Mouse (Mus musculus) c-Kit-negative CD71-positive TER-119-positive erythroid progenitor cells, embryonic 14.5 days (primary cell): Measurements from ENCODE around the gene Xlr4a.
"Not testable (repeated sequence)": the region's sequence is repeated elsewhere in the genome, so short reads cannot be mapped to it uniquely, and the experiment has no call there.

ENCODE experiments used
- DNase-seq: peaks from one replicate; pipeline ENCODE4 v3.0.0-alpha.2; 2013; ENCODE audit warnings: low read depth, low spot score

Xlr4a gene

DNA sequence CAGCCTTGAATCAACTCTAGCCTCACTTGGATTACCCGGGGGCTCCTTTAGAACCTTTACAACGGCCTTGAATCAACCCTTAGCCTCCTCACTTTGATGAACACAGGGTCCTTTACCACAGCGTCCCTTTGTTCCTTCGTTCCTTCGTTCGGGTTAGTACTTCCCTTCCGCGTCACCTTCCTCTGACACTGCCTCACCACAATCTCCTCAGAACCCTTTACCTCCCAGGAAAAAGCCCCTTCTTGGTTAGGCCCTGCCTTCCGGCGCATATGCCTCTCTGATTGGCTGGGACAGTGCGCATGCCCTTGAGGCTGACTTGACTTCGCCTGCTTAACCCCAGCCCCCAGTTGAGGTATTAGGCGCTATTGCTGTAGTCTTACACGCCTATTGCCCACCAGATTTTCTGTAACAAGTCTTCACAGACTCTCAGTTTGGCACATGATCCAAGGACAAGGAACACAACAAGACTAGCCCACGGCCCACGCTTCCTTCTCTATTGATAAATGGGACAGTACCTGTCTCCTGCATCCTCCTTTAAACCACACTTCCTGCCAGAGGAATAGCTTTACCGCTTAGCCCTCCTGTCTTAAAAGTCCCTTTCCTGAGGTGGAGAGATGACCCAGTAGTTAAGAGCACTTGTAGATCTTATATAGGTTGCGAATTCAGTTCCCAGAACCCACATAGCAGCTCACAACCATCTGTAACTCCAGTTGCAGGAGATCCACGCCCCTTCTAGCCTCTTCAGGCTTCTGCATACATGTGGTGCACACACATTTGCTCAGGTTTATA is at the start of gene Xlr4a:
Xlr4a (minus strand) TSS at position 212 of the 789 bp plus-strand sequence.
- not testable (repeated sequence) for DNase-seq

DNA sequence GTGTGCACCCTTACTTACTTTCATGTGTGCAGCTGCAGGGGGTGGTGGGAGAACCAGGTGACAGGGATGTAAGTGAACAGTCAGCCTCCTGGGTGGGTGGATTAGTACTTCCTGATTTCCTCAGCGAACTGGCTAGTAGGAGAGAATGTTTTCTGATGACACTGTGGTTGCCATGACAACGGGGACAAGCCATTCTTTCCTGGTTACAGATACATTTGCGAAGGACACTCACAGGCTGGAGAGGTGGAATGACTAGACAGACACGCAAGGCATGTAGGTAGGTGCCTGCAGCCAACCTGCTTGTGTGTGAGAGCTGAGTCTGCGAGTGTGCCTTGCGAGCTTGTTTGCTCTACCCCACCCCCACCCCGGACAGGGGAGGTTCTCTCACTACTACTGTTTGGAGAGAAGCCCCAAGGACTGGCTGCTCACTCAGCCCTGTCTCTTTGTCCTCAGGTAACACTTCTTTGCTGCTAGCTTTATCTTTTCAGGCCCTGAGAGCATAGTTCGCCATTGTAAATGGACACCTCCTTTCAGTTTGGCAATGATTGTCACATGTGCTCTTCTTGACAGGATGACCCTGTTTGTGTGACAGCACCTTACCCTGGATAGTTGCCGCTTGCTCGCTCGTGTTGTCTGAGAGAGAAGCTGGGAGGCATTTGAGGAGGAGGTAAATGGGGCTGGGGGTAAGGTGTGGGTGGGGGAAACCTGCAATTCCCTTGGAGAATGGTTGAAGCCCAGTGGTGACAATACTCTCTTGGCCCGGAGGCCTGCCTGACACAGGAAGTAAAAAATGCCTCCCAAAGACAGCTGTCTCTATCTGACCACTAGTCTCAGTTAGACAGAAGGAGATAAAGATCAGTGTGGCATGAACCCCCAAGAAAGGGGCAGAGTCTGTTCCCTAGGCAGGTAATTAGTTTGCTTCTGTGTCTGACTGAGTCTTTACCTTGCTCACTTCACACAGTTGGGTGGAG is 40.9 kb upstream of the Xlr4a start:
- not testable (repeated sequence) for DNase-seq

DNA sequence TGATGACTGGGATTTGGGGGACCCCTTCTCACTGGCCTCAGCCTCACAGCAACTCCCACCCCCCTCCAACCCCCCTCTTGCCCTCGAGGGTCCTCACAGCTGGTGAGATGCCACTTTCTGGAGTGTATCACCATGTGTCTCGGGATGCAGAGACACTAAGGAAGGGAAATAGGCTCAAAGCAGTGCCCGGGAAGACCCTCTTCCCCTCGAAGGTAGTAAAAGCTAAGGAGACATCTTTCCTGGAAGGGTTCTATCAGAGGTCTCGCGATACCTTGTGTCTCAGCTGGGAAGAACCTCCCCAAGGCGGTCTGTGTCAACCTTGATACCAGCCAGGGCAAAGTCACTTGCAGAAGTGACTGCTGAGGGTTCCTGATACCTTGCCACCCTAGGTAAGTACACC is 34.5 kb upstream of the Xlr4a start, which contains the start of gene Gm14685:
Gm14685 (plus strand) TSS at position 301 of the 400 bp plus-strand sequence.
- DNase-seq: not testable (repeated sequence)

DNA sequence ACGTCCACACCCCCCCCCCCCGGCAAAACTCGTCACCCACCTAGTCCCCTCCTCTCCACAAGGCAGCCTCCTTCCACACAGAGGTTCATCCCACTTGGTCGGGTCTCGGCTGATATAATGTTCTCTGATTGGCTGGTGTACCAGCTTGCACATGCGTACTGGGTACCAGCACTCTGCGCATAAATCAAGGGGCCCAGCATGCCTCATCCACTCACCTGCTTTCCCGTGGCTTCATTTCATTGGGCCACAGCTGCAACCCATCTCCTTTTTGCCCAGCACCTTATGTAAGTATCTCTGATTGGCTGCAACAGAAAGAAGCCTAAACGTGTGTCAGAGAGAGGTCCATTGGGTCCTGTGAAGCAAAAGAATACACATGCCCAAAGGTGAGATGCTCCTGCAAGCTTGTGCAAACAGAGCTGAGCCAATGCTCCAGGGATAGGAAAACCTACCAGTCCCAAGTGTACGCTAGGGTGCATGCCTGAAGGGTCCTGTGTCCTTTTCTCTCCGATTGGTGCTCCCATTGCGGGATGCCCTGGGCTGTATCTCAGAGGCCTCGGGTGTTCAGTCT is 14.7 kb upstream of the Xlr4a start, which contains the start of gene Xlr3a:
Xlr3a (minus strand) TSS at position 155 of the 568 bp plus-strand sequence.
- not testable (repeated sequence) for DNase-seq

DNA sequence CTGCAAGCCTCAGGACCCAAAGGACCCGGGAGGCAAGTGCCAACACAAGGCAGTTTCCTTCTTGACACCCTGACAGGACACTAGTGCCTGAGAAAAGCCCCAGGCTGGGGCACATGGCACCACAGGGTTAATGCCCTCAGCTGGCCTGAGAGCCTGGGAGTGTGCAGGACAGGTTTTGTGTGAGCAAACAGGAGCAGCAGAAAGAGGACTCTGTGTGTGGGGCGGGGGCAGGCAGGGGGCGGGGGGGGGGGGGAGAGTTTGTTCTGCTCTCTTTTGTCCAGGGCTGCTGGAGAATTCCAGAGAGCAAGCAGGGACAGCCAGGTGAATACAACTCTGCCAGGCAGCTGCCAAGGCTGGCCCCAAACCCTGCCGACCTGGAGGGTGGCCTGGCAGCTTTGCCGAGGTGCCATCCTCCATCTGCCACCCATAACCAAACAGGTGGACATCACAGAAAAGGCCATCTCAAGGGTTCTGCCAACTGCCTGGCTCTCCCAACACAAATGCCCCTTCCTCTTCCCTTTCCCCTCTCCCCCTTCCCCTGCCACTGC is 15.4 kb downstream of the Xlr4a start:
- DNase-seq: not testable (repeated sequence)

DNA sequence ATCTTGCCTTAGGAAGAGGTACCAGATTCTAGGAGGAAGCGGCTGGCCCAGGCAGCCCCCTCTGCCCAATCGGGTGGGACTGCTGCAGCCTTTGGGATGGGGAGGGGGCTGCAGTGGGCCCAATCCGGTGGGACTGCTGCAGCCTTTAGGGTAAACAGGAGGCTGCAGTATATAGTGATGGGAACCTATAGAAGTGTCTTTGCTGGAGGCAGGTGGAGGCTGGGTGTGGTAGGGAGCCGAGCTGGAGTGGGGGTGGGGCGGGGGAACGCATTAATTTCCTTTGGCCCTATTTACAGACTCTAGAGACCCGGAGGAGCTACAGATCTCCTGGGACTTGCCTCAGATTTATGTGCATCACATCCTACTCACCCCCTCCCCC is 17.9 kb downstream of the Xlr4a start, which contains the start of gene Pnma3:
Pnma3 (plus strand) TSS at position 373 of the 379 bp plus-strand sequence.
- DNase-seq: no peak

DNA sequence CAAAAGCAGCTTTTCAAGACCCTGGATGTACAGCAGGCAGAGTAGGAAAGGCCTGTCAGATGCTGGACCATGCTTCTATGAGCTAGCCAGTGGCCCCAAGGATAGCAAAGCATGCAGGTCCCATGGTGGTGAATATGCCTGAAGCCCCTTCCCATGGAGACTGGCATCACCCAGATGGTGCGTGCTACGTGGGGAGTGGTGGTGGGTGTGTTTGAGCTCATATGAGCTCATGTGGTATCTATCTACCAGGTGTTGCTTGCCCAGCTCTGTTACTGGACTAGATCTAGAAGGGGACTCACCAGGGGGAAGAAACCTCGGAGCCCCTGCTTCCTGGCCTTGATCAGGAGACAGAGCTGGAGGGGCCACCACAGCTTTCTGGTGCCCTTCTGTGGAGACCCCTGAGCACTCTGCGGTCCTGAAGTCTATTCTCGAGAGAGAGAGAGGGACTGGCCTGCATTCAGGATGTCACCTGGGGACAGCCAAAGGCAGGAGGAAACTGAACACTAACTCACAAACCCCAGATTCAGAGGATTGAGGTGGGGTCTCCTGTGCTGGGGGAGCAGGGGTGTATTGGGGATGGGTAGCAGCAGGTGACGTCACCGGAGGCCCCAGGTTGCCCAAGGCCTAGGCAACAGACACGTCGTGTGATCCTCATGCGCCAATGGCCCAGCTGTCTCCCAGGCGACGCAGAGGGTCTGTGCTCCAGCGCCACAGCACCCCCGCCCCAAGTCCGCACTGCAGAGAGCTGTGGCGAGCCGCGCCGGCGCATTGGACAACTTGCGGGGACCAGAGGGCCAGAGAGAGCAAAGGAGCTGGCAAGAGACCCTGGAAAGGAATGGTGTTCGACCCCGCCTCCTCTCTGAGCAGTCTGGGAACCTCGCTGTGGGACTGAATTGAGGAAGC is 18.5 kb downstream of the Xlr4a start:
- no peak for DNase-seq

DNA sequence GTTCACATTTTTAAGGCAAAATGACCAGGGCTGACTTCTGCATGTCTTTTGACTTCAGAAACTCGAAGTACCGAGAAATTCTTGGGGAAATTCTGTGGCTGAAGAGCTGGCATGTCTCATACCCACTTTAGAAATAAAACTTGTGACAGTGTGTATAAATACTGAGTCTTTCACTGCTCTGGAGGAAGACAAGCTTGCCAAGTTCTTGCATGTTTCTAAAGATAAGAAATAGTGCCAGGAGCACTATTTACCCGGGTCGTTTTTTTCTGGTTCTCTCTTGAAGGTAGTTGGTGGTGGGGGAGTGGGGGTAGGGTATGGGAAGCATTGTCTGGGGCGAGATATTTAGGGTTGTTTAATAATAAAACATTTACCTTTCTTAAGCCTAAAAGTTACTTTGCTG is 20.0 kb downstream of the Xlr4a start:
- DNase-seq: no peak

DNA sequence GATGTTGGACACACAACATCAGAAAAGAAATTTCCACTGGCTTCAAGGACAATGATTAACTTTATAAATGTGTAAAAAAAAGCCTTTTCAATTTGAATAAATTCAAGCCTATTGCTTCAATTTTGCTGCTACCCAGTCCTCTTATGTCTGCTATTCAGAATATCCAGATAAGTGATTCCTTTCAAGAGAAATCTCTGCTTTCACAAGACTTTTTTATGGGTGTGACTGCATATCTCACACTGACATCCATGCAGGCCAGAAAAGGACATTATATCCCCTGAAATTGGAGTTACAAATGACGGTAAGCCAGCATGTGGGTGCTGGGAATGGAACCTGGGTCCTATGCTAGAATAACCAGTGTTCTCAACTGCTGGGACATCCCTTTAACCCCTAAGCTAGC is 20.8 kb downstream of the Xlr4a start:
- DNase-seq: no peak

DNA sequence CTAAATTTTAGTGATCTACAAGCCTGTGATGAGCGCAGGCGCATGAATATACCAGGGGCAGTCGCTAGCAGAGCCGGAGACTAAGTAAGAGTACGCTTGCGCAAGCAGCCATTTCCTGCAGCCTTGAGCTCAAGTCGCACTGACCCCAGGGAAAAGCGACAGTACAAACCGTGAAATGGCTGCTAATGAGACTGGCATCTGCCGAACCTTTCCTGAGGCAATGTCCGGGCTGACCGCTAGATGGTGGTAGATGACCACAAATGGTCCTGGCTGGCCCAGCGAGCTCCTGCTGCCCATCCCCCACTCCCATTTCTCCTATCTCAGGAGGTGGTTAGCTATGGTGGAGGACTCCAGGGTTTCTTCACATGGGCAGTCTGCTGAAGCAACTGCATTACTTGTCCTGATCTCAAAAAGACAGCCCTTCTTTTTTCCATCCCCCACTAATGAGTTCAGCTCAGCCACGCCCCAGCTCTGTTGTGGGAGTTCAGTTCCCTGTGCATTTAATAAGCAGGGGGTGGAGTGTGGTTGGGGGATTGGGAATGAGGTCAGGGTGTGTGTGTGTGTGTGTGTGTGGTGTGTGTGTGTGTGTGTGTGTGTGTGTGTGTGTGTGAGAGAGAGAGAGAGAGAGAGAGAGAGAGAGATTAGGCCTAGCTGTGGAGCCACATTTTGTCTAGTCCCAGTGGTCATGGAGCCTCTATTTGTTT is 28.3 kb downstream of the Xlr4a start:
- DNase-seq: peak; percentile 43

DNA sequence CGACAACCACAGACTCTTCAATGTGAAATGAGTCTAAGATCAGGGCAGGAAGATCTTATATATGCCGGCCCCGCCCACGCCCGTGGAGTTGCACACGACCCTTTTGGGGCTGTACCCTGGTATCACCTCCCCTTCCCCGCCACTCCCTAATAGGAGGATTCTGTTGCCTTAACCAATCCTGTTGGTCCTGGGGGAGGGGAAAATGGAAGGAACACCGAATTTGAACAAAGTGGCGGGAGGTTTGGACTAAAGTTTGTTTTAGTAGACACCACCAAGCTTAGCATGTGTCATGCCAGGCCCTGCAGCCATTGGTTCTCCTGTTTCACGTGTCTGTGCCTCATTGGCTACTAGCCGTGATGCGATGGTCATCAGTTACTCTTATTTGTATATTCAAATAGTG is 42.6 kb downstream of the Xlr4a start:
- no peak for DNase-seq

DNA sequence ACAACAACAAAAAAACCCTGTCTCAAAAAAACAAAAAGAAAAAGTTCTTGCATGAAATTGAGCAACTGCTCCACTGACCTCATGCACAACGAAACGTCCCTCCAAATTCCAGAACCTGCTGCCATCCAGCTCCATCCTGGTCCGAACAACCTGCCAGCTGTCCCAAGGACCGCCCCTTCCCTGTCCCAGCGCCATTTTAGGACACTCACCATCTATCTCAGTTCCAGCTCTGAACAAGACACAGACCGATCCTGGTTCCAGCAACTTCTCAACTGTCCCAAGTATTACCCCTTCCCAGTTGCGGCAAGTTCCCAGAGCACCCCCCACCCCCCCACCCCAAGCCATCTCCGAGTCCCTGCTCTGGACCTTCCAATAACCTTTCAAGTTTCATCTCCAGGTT is 43.4 kb downstream of the Xlr4a start:
- no peak for DNase-seq

DNA sequence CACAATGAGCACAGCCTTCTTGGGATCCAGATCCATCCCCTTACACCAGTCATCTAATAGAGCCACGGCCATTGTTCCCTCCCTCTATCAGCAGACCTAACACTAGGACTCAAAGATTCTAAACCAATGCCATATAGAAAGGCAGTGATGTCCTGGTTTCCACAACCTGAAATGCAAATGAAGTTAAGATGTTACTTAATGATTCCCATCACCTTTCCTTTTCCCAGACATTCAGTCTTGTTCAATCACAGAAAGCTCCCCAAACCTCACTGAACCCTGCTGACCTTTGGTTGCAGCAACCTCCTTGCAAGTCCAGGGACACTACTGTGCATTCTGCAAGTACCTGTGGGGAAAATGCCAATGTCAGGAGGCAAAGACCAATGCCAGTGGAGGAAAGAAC is 45.3 kb downstream of the Xlr4a start, which contains the start of gene Pnma5:
Pnma5 (minus strand) TSS at position 101 of the 400 bp plus-strand sequence.
- DNase-seq: no peak
